Mouse (Mus musculus) embryonic facial prominence, embryonic 12.5 days (tissue): ENCODE measurements around the gene Cep112. TPM values are rescaled to one million over a fixed set of nuclear protein-coding genes. Genes with fewer than 3 reads are reported as not detected.

ENCODE experiments used
- ATAC-seq: fragments of 200-750 bp; cut with Nextera tagmentation; 2 replicates; pipeline ENCODE4 v1.8.0; 2017; ENCODE audit not compliant: insufficient number of reproducible peaks, insufficient read depth, low FRiP score, low TSS enrichment
- H3K27ac ChIP-seq: fragments of 300-500 bp; sonication (generic); 2 replicates; pipeline ENCODE4 v1.5.1; 2016; ENCODE audit warnings: mild to moderate bottlenecking
- H3K27me3 ChIP-seq: fragments of 300-500 bp; sonication (generic); 2 replicates; pipeline ENCODE4 v1.6.1; 2016; ENCODE audit warnings: mild to moderate bottlenecking, moderate library complexity
- H3K36me3 ChIP-seq: fragments of 300-500 bp; sonication (generic); 2 replicates; pipeline ENCODE4 v1.6.1; 2016; ENCODE audit warnings: mild to moderate bottlenecking
- H3K4me1 ChIP-seq: fragments of 300-500 bp; sonication (generic); 2 replicates; pipeline ENCODE4 v1.6.1; 2016
- H3K4me2 ChIP-seq: fragments of 300-500 bp; sonication (generic); replicated peaks from 2 replicates; pipeline ENCODE4 v1.6.1; 2016; ENCODE audit warnings: mild to moderate bottlenecking, moderate library complexity
- H3K4me3 ChIP-seq: fragments of 300-500 bp; sonication (generic); 2 replicates; pipeline ENCODE4 v1.5.1; 2016; ENCODE audit warnings: mild to moderate bottlenecking
- H3K9ac ChIP-seq: fragments of 300-500 bp; sonication (generic); 2 replicates; pipeline ENCODE4 v1.6.1; 2016; ENCODE audit warnings: mild to moderate bottlenecking, moderate library complexity
- H3K9me3 ChIP-seq: fragments of 300-500 bp; sonication (generic); 2 replicates; pipeline ENCODE4 v1.6.1; 2016; ENCODE audit warnings: mild to moderate bottlenecking, moderate library complexity
- WGBS: fragments of 180-500 bp; shearing (Covaris S2); methylation state at CpG from one replicate; pipeline ENCODE4 v1.1.7; 2016; 5-methylcytosine and 5-hydroxymethylcytosine counted together
- polyA plus RNA-seq: library from polyadenylated mRNA; unstranded; fragments of >200 nt; fragmentation: Nextera tagmentation; extraction: Ambion mirVana; gene quantifications from 2 replicates; pipeline ENCODE4 v1.2.1, GENCODE M21; 2016

Gene Cep112
- polyA plus RNA-seq, 1 experiment from 2014 or later = 13.8 TPM

GRCm38 (mm10) chr11:108552997-108553622, 128.1 kb downstream of the Cep112 start:
- H3K27me3 ChIP-seq = no peaks in the 10 kb centered on the region
- no peak overlapping the region for H3K4me3 ChIP-seq
- no peaks in the 10 kb centered on the region for H3K9me3 ChIP-seq
- no peak overlapping the region for H3K9ac ChIP-seq
- peak overlapping the region; percentile 83 for H3K27ac ChIP-seq
- peak; percentile 69; the same call in 1 of the 2 replicates for ATAC-seq
- H3K4me1 ChIP-seq = peaks cover 7% of the 10 kb centered on the region; the same call in 1 of the 2 replicates
- 4% methylated on average over 4 of the region's 4 CpGs for WGBS
- H3K4me2 ChIP-seq = peak overlapping the region; percentile 15; the same call in 1 of the 2 replicates
- H3K36me3 ChIP-seq = no peaks in the 10 kb centered on the region

DNA sequence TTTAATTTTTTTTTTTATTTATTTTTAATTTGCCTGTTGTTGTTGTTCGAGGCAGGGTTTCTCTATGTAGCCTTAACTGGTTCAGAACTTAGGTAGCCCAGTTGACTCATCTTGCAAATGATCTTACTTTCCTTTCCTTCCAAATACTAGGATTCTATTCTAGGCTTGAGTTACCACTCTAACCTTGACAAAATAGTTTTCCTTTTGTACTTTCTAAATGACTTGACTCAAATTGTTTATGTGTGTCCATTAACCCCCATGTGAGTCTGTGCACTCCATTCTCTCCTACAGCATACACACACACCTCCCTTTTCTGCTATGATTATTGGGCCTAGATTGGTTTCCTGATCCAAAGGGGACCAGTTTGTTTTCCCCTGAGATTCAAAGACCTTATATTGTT, 128.9 kb downstream of the Cep112 start:
- Histone ChIP-seq H3K9ac (no peak overlapping the region), H3K27ac (no peak overlapping the region)
- WGBS = 84% methylated on average over 1 of the region's 1 CpGs

DNA sequence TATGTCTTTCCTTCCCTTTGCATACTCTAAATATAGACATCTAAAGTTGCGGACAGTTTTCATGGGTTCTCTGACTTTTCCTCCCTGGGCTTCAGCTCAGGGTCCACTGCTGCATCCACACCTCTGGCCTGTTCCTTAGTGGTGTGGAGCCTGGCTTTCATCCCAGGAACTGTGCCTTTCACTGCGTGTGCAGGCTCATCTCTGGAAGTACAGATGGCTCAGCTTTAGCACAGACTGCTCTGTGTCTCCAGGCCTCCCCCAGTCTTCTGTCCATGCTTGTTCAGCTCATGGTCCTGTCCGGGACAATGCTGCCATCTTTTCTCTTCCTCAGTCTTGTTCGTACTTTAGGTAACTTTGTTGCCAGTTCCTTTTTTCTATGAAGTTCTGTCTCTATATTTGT, 133.6 kb downstream of the Cep112 start:
- 71% methylated on average over 4 of the region's 4 CpGs for WGBS
- Histone ChIP-seq H3K27me3 (no peaks in the 10 kb centered on the region), H3K9ac (no peak overlapping the region), H3K4me2 (no peak overlapping the region), H3K27ac (no peak overlapping the region), H3K4me1 (peaks cover under 1% of the 10 kb centered on the region; the same call in 1 of the 2 replicates), H3K4me3 (no peak overlapping the region), H3K9me3 (no peaks in the 10 kb centered on the region), H3K36me3 (no peaks in the 10 kb centered on the region)
- ATAC-seq = no peak

More for the DNA sequence above, 128.9 kb downstream of the Cep112 start:
- no peak overlapping the region for H3K4me3 ChIP-seq
- H3K4me1 ChIP-seq = peaks cover 7% of the 10 kb centered on the region; the same call in 1 of the 2 replicates
- H3K27me3 ChIP-seq = no peaks in the 10 kb centered on the region
- H3K36me3 ChIP-seq = no peaks in the 10 kb centered on the region
- no peaks in the 10 kb centered on the region for H3K9me3 ChIP-seq
- no peak overlapping the region for H3K4me2 ChIP-seq
- no peak for ATAC-seq

DNA sequence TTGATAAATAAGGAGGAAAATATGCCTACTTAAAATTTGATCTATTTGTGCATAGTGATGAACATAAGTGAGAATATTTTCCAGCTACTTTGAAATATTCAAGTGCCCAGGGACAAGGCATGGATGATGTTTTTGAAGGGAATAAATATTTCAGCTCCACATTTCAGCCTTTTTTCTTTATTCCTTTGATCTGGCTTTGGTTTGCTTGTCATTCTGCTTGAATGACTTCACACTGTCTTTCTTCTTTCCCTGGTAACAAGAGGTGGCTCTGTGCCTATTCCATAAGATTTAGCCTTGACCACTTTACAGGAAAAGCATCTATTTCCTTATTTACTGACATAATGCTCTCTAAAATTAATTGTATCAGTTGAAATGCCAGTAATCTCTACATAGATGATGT, 134.5 kb downstream of the Cep112 start:
- H3K27me3 ChIP-seq = no peaks in the 10 kb centered on the region
- H3K9me3 ChIP-seq = no peaks in the 10 kb centered on the region
- H3K9ac ChIP-seq = no peak overlapping the region
- H3K36me3 ChIP-seq = no peaks in the 10 kb centered on the region
- H3K27ac ChIP-seq = no peak overlapping the region
- ATAC-seq = no peak
- H3K4me2 ChIP-seq = no peak overlapping the region
- no peak overlapping the region for H3K4me3 ChIP-seq
- H3K4me1 ChIP-seq = no peaks in the 10 kb centered on the region

DNA sequence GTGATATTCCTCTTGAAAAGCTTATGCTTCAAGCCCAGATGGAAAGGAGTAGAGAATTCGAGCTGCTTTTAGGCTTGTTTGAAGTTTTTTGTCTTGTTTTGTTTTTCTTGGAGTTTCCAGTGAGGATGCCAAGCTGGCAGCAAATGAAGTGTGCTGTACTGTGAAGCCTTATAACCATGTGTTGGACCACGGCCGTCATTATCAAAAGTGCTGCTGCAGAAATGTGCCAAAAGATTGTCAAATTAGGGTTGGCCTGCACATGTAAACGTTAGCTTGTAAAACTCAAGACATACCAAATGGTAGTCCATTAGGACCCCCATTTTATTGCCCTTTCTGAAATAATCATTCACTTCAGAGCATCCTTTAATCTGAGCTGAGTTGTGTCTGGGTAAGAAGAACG, 137.1 kb downstream of the Cep112 start:
- H3K27ac ChIP-seq = no peak overlapping the region
- no peak overlapping the region for H3K9ac ChIP-seq
- no peak for ATAC-seq
- 66% methylated on average over 5 of the region's 5 CpGs for WGBS
- no peaks in the 10 kb centered on the region for H3K36me3 ChIP-seq
- no peaks in the 10 kb centered on the region for H3K4me1 ChIP-seq
- no peak overlapping the region for H3K4me3 ChIP-seq
- H3K9me3 ChIP-seq = no peaks in the 10 kb centered on the region
- H3K4me2 ChIP-seq = no peak overlapping the region
- no peaks in the 10 kb centered on the region for H3K27me3 ChIP-seq

- no peak for ATAC-seq
Measured at GRCm38 (mm10) chr11:108586551-108587184, 161.7 kb downstream of the Cep112 start.

GRCm38 (mm10) chr11:108593207-108593958, 168.4 kb downstream of the Cep112 start:
- Histone ChIP-seq H3K4me1 (no peaks in the 10 kb centered on the region), H3K27me3 (no peaks in the 10 kb centered on the region), H3K36me3 (no peaks in the 10 kb centered on the region), H3K27ac (no peak overlapping the region), H3K9ac (no peak overlapping the region), H3K4me3 (no peak overlapping the region), H3K4me2 (no peak overlapping the region), H3K9me3 (no peaks in the 10 kb centered on the region)
- ATAC-seq = no peak
- WGBS = 58% methylated on average over 5 of the region's 5 CpGs

More at GRCm38 (mm10) chr11:108586551-108587184, 161.7 kb downstream of the Cep112 start:
- no peak overlapping the region for H3K27ac ChIP-seq
- H3K9ac ChIP-seq = no peak overlapping the region
- H3K36me3 ChIP-seq = no peaks in the 10 kb centered on the region
- 22% methylated on average over 7 of the region's 7 CpGs for WGBS
- H3K4me1 ChIP-seq = peaks cover 7% of the 10 kb centered on the region
- no peak overlapping the region for H3K4me3 ChIP-seq
- H3K4me2 ChIP-seq = no peak overlapping the region
- H3K9me3 ChIP-seq = no peaks in the 10 kb centered on the region
- no peaks in the 10 kb centered on the region for H3K27me3 ChIP-seq

GRCm38 (mm10) chr11:108593959-108594579, 169.1 kb downstream of the Cep112 start:
- no peak for ATAC-seq
- Histone ChIP-seq H3K27me3 (no peaks in the 10 kb centered on the region), H3K27ac (no peak overlapping the region), H3K4me1 (no peaks in the 10 kb centered on the region), H3K36me3 (no peaks in the 10 kb centered on the region), H3K9me3 (no peaks in the 10 kb centered on the region), H3K4me2 (no peak overlapping the region), H3K9ac (no peak overlapping the region), H3K4me3 (no peak overlapping the region)
- WGBS = 54% methylated on average over 2 of the region's 2 CpGs

DNA sequence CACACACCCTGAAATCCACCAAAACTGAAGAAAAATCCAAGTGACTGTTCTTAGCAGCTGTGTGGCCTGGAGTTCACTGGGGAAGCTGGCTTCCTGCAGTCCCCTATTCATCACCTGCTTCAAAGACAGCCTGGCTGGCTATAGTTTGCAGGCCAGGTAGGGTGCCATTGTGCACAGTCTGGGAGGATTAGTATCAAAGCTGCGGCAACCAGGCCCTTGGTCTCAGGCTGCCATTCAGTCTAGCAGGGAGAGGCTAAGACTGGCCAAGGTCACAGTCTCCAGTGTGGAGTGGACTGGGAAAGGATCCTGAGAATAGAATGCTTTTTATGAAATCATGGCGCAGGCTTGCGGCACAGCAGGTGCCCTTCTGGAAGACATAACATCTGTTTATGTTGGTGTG, 180.3 kb downstream of the Cep112 start:
- Histone ChIP-seq H3K4me1 (no peaks in the 10 kb centered on the region), H3K27me3 (no peaks in the 10 kb centered on the region), H3K9me3 (no peaks in the 10 kb centered on the region), H3K27ac (no peak overlapping the region), H3K4me2 (no peak overlapping the region), H3K4me3 (no peak overlapping the region), H3K36me3 (no peaks in the 10 kb centered on the region), H3K9ac (no peak overlapping the region)
- no peak for ATAC-seq
- WGBS = 59% methylated on average over 3 of the region's 3 CpGs

DNA sequence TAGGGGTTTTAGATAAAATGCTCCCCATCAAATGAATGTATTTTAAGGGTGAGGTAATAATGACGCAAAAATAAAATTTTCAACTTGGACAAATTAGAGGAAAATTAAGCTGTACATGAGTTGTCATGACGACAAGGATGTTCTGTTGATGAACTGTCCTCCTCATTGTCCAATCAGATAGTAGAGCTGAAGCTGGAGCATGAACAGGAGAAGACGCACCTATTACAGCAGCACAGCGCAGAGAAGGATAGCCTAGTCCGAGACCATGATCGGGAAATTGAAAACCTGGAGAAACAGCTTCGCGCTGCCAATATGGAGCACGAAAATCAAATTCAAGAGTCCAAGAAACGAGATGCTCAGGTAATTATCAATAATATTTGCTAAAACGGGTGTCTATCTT, 181.0 kb downstream of the Cep112 start:
- Histone ChIP-seq H3K4me1 (no peaks in the 10 kb centered on the region), H3K9ac (no peak overlapping the region), H3K27me3 (no peaks in the 10 kb centered on the region), H3K9me3 (no peaks in the 10 kb centered on the region), H3K27ac (no peak overlapping the region), H3K4me3 (no peak overlapping the region), H3K4me2 (no peak overlapping the region), H3K36me3 (no peaks in the 10 kb centered on the region)
- WGBS = 90% methylated on average over 11 of the region's 11 CpGs
- ATAC-seq = no peak

- Histone ChIP-seq H3K9me3 (no peaks in the 10 kb centered on the region), H3K4me2 (no peak overlapping the region), H3K27me3 (no peaks in the 10 kb centered on the region), H3K4me1 (no peaks in the 10 kb centered on the region), H3K27ac (no peak overlapping the region), H3K4me3 (no peak overlapping the region), H3K36me3 (no peaks in the 10 kb centered on the region), H3K9ac (no peak overlapping the region)
- no peak for ATAC-seq
Measured at GRCm38 (mm10) chr11:108606836-108607235, 181.8 kb downstream of the Cep112 start.
